Mouse (Mus musculus) limb, embryonic 11.5 days (tissue): ENCODE data around the gene Fbln7. TPM values are rescaled to one million over a fixed set of nuclear protein-coding genes. Genes with fewer than 3 reads are reported as not detected.

ENCODE experiments used
- ATAC-seq: fragments of 200-750 bp; cut with Nextera tagmentation; 2 replicates; pipeline ENCODE4 v1.8.0; 2017; ENCODE audit warnings: low read depth; ENCODE audit not compliant: insufficient number of reproducible peaks, low FRiP score, low TSS enrichment
- DNase-seq: peaks from one replicate; pipeline ENCODE4 v3.0.0-alpha.2; 2015; ENCODE audit warnings: low spot score
- H3K27ac ChIP-seq: fragments of 300-500 bp; sonication (generic); replicated peaks from 2 replicates; pipeline ENCODE4 v1.5.1; 2014; ENCODE audit warnings: low read depth, mild to moderate bottlenecking, low read length
- H3K27me3 ChIP-seq: fragments of 300-500 bp; sonication (generic); 2 replicates; pipeline ENCODE4 v1.6.1; 2014; ENCODE audit warnings: mild to moderate bottlenecking, low read length, mixed read lengths; ENCODE audit not compliant: control insufficient read depth, insufficient read depth
- H3K36me3 ChIP-seq: fragments of 300-500 bp; sonication (generic); 2 replicates; pipeline ENCODE4 v1.6.1; 2014; ENCODE audit warnings: mild to moderate bottlenecking, low read length, moderate library complexity, mixed read lengths; ENCODE audit not compliant: control insufficient read depth, insufficient read depth
- H3K4me1 ChIP-seq: fragments of 300-500 bp; sonication (generic); 2 replicates; pipeline ENCODE4 v1.6.1; 2014; ENCODE audit warnings: low read length, mixed read lengths; ENCODE audit not compliant: control insufficient read depth, insufficient read depth
- H3K4me2 ChIP-seq: fragments of 300-500 bp; sonication (generic); 2 replicates; pipeline ENCODE4 v1.6.1; 2014; ENCODE audit warnings: low read depth, mild to moderate bottlenecking, moderate library complexity; ENCODE audit not compliant: severe bottlenecking
- H3K4me3 ChIP-seq: fragments of 300-500 bp; sonication (generic); 2 replicates; pipeline ENCODE4 v1.5.1; 2014; ENCODE audit warnings: low read depth, low read length
- H3K9ac ChIP-seq: fragments of 300-500 bp; sonication (generic); 2 replicates; pipeline ENCODE4 v1.6.1; 2014; ENCODE audit warnings: mild to moderate bottlenecking, low read length
- H3K9me3 ChIP-seq: fragments of 300-500 bp; sonication (generic); 2 replicates; pipeline ENCODE4 v1.6.1; 2016; ENCODE audit warnings: low read length; ENCODE audit not compliant: control insufficient read depth
- WGBS: fragments of 180-500 bp; shearing (Covaris S2); extraction: QIAGEN DNeasy Blood & Tissue Kit; methylation state at CpG from one replicate; pipeline ENCODE4 v1.1.7; 2014; 5-methylcytosine and 5-hydroxymethylcytosine counted together
- polyA plus RNA-seq: library from polyadenylated mRNA; unstranded; fragments of >200 nt; fragmentation: Nextera tagmentation; extraction: Ambion mirVana; gene quantifications from 2 replicates; pipeline ENCODE4 v1.2.1, GENCODE M21; 2014

Fbln7 gene
- polyA plus RNA-seq, 1 experiment from 2014 or later = 2.2 TPM

DNA sequence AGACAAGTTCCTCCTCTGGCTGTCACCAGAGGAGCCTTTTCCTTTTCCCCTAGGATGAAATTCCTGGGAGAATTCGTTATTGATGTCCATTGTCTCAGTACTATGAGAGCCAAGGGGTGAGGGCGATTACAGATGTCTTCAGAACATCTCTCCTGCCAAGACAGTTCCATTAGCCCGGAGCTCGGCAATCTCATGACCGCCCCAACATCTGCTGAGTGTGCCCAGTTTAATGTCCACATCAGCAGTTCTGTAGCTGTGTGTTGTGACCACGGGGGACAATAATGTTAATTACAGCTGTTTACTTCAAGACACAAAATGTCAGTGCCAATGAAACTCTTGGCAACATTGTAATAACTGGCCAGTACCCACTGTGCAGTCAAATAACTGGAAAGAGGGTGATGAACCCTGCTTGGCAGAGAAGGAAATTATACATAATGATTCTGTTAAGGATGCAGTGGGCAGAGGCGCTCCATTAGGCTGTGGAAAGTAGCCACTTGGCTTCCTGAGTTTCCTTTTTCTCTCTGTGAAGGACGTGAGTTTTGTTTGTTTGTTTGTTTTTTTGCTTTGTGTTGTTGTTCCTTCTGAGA, 22.5 kb downstream of the Fbln7 start:
- Histone ChIP-seq H3K36me3 (no peaks in the 10 kb centered on the region), H3K27me3 (no peaks in the 10 kb centered on the region), H3K9me3 (no peaks in the 10 kb centered on the region), H3K4me2 (no peak overlapping the region), H3K27ac (no peak overlapping the region), H3K9ac (no peak overlapping the region), H3K4me1 (no peaks in the 10 kb centered on the region), H3K4me3 (no peak overlapping the region)
- ATAC-seq = no peak
- DNase-seq = no peak
- 81% methylated on average over 8 of the region's 8 CpGs for WGBS

DNA sequence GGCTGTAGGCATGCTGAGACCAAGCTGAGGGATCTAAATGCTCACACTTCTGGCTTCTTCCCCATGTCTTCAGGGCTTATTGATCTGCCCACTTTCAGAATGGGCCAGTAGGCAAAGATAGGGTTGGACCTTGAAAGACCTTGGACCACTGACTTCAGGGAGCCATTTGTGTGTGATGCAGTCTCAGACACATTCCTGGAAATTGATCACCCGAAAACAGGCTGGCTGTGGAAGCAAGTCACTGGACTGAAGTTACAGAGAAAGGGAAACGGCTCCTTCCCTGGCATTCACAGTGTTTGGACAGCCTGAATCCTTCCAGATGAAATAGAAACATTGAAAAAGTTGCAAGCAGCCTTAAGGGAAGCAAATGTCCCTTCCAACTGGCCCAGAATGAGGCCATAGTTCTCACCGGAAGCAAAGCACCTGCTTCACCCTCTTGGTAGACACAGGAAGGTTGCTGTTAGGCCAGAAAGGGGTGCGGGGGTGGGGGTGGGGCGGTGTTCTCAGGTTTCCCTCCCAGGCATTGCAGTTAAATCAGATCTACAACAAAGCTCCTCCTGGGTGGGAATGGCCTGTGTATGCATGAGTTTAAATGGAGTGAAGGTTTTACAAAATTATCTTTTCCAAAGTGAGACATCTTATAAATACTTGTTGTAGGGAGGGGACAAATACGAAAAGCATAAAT, 25.2 kb downstream of the Fbln7 start:
- H3K4me3 ChIP-seq = no peak overlapping the region
- H3K9me3 ChIP-seq = no peaks in the 10 kb centered on the region
- 62% methylated on average over 6 of the region's 6 CpGs for WGBS
- no peak for ATAC-seq
- H3K4me2 ChIP-seq = no peak overlapping the region
- no peak overlapping the region for H3K9ac ChIP-seq
- no peaks in the 10 kb centered on the region for H3K36me3 ChIP-seq
- no peaks in the 10 kb centered on the region for H3K27me3 ChIP-seq
- no peaks in the 10 kb centered on the region for H3K4me1 ChIP-seq
- H3K27ac ChIP-seq = no peak overlapping the region
- no peak for DNase-seq

DNA sequence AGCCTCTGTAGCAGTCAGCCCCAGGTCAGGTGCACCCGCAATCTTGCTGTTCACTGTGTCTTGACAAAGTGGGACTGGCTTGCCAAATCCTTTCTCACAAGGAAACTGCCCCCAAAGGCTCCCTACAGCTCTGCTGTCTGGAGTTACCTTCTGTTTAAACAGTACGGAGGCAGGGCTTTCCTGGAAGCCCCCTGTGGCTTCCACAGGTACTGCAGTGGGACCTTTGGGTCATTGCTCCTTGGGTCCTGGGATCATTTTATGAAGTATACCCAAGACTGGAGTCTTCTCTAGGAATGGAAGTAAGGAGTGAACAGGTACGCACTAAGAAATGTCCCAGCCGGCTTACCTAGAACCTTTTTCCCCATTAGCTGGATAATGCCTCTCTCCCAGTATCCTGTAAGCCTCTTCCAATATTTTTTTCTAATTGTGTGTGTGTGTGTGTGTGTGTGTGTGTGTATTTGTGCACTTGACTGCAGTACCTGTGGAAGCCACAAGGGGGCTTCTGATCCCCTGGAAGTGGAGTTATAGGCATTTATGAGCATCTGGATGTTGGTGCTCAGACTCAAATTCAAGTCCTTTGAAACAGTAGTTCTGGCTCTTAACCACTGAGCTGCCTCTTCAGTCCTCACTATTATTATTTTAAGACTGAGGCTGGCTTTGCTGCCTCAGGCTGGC, 28.0 kb downstream of the Fbln7 start:
- no peak overlapping the region for H3K27ac ChIP-seq
- no peak overlapping the region for H3K9ac ChIP-seq
- H3K27me3 ChIP-seq = no peaks in the 10 kb centered on the region
- H3K4me3 ChIP-seq = no peak overlapping the region
- no peak overlapping the region for H3K4me2 ChIP-seq
- ATAC-seq (no peak), DNase-seq (no peak)
- no peaks in the 10 kb centered on the region for H3K4me1 ChIP-seq
- WGBS = 87% methylated on average over 4 of the region's 4 CpGs
- no peaks in the 10 kb centered on the region for H3K36me3 ChIP-seq
- H3K9me3 ChIP-seq = no peaks in the 10 kb centered on the region

DNA sequence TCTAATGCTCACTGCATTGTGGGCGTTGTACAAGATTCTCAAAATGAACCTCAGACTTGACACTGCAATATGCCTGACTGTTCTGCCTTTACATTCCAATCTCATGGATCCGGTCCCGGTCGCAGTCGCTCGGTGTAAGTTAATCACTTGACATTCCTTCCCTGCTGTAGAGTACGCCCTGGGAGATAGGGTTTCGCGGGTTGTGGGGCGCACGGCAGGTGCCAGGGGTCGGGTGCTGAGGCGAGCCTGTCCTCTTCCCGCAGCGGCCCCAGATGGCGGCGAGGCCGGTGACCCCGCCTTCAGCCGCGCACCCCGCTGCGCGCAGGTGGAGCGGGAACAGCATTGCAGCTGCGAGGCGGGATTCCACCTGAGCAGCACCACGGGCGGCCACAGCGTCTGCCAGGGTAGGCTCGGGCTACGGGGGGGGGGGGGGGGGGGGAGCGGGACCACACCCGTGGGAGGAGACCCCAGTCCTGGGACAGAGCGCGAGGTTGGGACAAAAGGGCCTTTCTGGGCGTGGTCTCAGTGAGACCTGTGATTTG, 29.5 kb downstream of the Fbln7 start:
- peak overlapping the region; percentile 24 for H3K4me3 ChIP-seq
- H3K27me3 ChIP-seq = no peaks in the 10 kb centered on the region
- H3K9ac ChIP-seq = 0 out of 2 replicates have a peak overlapping the region, but pooled peaks have one; percentile 7
- no peaks in the 10 kb centered on the region for H3K9me3 ChIP-seq
- peak; percentile 44 for DNase-seq
- WGBS = 6% methylated on average over 31 of the region's 37 CpGs
- peak overlapping the region; percentile 57 for H3K4me2 ChIP-seq
- no peaks in the 10 kb centered on the region for H3K36me3 ChIP-seq
- ATAC-seq = 0 out of 2 replicates have a peak, but pooled peaks have one; percentile 31
- H3K27ac ChIP-seq = no peak overlapping the region
- H3K4me1 ChIP-seq = no peaks in the 10 kb centered on the region

DNA sequence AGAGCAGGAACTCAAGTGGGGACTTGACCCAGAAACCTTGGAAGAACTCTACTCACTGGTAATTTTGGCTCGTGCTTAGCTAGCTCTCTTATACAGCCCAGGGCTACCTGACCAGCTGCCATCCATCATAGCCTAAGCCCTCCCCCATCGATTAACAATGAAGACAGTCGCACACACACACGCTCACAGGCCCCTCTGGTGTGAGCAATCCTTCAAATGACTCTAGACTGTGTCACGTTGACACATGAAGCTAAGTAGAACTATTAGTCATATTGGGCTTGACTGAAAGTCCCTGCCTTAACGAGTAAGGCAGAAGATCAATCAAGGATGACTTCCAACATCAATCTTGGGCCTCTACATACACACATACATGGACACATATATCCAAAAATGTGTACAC, 40.1 kb downstream of the Fbln7 start:
- no peaks in the 10 kb centered on the region for H3K4me1 ChIP-seq
- no peak overlapping the region for H3K4me3 ChIP-seq
- no peak overlapping the region for H3K9ac ChIP-seq
- 85% methylated on average over 6 of the region's 6 CpGs for WGBS
- no peaks in the 10 kb centered on the region for H3K27me3 ChIP-seq
- no peak overlapping the region for H3K27ac ChIP-seq
- ATAC-seq (no peak), DNase-seq (no peak)
- H3K4me2 ChIP-seq = no peak overlapping the region
- no peaks in the 10 kb centered on the region for H3K9me3 ChIP-seq
- no peaks in the 10 kb centered on the region for H3K36me3 ChIP-seq

DNA sequence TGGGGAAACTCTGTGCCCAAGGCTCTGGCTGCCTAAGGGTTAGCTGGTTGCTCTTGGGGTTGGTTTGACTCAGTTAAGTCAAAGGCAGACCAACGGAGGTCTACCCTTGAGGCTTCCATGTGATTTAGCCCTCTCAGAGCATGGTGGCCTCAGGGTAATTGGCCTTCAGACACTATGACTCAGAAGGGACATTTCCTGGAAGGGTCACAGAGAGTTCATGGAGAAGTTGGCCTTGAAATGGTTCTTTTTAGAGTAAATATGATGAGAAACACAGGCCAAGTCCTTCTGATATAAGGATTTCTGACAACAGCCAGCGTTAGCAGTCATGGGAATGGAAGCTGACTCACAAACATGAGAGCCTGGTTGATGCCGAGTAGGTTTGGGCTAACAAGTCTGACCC, 40.9 kb downstream of the Fbln7 start:
- Histone ChIP-seq H3K9me3 (no peaks in the 10 kb centered on the region), H3K27ac (no peak overlapping the region), H3K9ac (no peak overlapping the region), H3K27me3 (no peaks in the 10 kb centered on the region), H3K36me3 (no peaks in the 10 kb centered on the region), H3K4me2 (no peak overlapping the region), H3K4me1 (no peaks in the 10 kb centered on the region), H3K4me3 (no peak overlapping the region)
- DNase-seq = no peak
- WGBS = 86% methylated on average over 3 of the region's 3 CpGs
- no peak for ATAC-seq

DNA sequence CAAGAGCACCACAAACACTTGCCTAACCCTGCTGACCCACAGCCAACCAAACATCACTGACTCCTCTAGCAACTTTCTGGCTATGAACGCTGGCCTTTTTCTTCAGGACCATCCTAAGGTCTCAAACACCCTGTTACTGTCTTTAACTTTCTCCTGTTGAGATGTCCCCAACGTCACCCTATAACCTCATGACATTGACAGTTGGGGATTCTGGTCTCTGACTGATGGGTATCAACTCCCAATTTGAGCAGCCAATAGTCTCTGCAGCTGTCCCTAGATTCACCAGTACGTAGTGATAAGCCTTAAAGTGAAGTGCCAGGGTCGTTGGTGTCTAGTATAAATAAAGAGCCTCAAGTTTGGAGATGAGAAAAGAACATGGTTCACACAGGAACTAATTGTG, 52.2 kb downstream of the Fbln7 start:
- Histone ChIP-seq H3K4me3 (no peak overlapping the region), H3K27ac (no peak overlapping the region), H3K9me3 (no peaks in the 10 kb centered on the region), H3K27me3 (no peaks in the 10 kb centered on the region), H3K36me3 (no peaks in the 10 kb centered on the region), H3K4me2 (no peak overlapping the region), H3K4me1 (no peaks in the 10 kb centered on the region), H3K9ac (no peak overlapping the region)
- WGBS = 83% methylated on average over 4 of the region's 4 CpGs
- DNase-seq (no peak), ATAC-seq (no peak)

DNA sequence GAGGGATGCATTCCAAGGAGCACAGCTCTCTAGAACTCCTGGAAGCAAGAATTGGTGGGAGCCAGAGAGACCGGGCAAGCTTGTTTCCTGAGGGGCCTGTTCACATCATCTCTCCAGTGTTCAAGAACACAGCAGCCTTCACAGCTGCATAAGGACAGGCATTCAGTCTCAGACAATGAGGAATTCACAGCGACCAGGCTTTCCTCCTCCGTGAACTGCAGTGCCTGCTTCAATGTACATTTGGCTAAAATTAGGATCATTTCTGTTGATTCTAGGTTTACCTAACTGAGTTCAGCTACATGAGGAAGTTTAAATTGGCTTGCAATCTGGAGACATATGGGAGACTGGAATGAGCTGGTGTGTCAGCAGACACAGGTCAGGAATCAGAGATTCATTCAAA, 53.7 kb downstream of the Fbln7 start:
- Histone ChIP-seq H3K27ac (no peak overlapping the region), H3K4me2 (no peak overlapping the region), H3K9ac (no peak overlapping the region), H3K4me3 (no peak overlapping the region), H3K9me3 (no peaks in the 10 kb centered on the region), H3K27me3 (no peaks in the 10 kb centered on the region), H3K4me1 (no peaks in the 10 kb centered on the region), H3K36me3 (no peaks in the 10 kb centered on the region)
- WGBS = 84% methylated on average over 3 of the region's 3 CpGs
- DNase-seq = no peak
- no peak for ATAC-seq
